Mouse (Mus musculus) adipose tissue, adult 10 weeks (tissue): ENCODE results near the gene Inip. TPM values are rescaled to one million over a fixed set of nuclear protein-coding genes. Genes with fewer than 3 reads are reported as not detected.

Experiments used
- polyA plus RNA-seq: library from polyadenylated mRNA; stranded (reverse); fragments of 350-450 nt; fragmentation: Illumina TruSeq; extraction: RNeasy Lipid Tissue Mini Kit (QIAGEN cat#74804); gene quantifications from one replicate; pipeline ENCODE4 v1.2.3, GENCODE M21; 2014; ENCODE audit warnings: low read depth, low replicate concordance

Inip gene
- 14.7 TPM for polyA plus RNA-seq

GRCm38 (mm10) chr4:59801489-59801888, at the start of gene Inip:
Gene Inip, minus strand, starts transcription at chr4:59801589.

GRCm38 (mm10) chr4:59805181-59805967, 4.0 kb upstream of the Inip start, which contains the start of gene Snx30:
Gene Snx30, plus strand, starts transcription at chr4:59805840.

Other genes with a start within 250 kb of the Inip start
- gene Hsdl2, start 220.0 kb downstream of the Inip start, polyA plus RNA-seq = 62.4 TPM
- gene E130308A19Rik, start 175.4 kb downstream of the Inip start, polyA plus RNA-seq = 6.1 TPM
- gene Snx30, start 4.3 kb upstream of the Inip start, polyA plus RNA-seq = 9.7 TPM
- 16.7 TPM for gene Slc46a2, start 113.5 kb upstream of the Inip start, polyA plus RNA-seq
- 2.2 TPM for gene Mup4, start 159.1 kb upstream of the Inip start, polyA plus RNA-seq
- 20.9 TPM for gene Mup6, start 162.7 kb upstream of the Inip start, polyA plus RNA-seq